Mouse (Mus musculus) layer of hippocampus, postnatal 10 days (tissue): ENCODE results near the gene Sgsm3. TPM values are rescaled to one million over a fixed set of nuclear protein-coding genes. Genes with fewer than 3 reads are reported as not detected.

Source experiments
- DNase-seq, 2 experiments: peaks; one replicate each; pipeline ENCODE4 v3.0.0; 2021; ENCODE audit warnings: low spot score in 2 of 2
- microRNA-seq, 2 experiments: library from miRNA; unstranded; fragments of <30 nt; microRNA quantifications; one replicate each; pipeline ENCODE4 v1.2.0; 2021
- total RNA-seq, 2 experiments: library from RNA; stranded (reverse); gene quantifications; 2 replicates each; pipeline ENCODE4 v1.2.3; 2021

The Sgsm3 gene
- total RNA-seq, 2 experiments from 2014 or later: 77.7 to 91.6 TPM

DNA sequence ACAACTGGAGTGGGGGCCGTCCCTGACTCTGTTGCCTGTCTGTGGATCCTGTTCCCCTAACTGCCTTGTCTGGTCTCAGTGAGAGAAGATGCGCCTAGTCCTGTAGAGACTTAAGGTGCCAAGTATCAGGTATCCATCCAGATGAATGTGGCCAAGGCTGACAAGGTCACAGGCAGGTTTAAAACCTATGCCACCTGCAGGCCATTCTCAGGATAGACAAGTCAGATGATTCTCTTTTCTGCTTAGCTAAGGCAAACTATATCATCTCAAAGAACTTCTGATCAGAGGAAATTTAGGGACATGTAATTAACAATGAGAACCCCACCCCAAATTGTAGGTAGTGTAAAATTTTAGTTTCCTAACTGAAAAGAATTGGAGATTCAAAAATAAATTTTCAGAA lies 83.4 kb downstream of the Sgsm3 start:
- no peak for DNase-seq

Small RNAs within 50 kb of the gene (microRNA-seq; reads per million reads assigned to microRNA genes)
- 9.2 to 17.6 reads per million in 2 experiments for gene Mir5113

Other genes starting within 250 kb of the Sgsm3 start
- 10 to 100 TPM; 32.4 to 41.4 TPM for gene Adsl, start 29.3 kb upstream of the Sgsm3 start, total RNA-seq
- gene Mrtfa, start 213.0 kb downstream of the Sgsm3 start, total RNA-seq: 10 to 100 TPM; 56.5 to 61.3 TPM